ENCODE assay signal across 8 mouse cellular contexts in the genomic region with DNA sequence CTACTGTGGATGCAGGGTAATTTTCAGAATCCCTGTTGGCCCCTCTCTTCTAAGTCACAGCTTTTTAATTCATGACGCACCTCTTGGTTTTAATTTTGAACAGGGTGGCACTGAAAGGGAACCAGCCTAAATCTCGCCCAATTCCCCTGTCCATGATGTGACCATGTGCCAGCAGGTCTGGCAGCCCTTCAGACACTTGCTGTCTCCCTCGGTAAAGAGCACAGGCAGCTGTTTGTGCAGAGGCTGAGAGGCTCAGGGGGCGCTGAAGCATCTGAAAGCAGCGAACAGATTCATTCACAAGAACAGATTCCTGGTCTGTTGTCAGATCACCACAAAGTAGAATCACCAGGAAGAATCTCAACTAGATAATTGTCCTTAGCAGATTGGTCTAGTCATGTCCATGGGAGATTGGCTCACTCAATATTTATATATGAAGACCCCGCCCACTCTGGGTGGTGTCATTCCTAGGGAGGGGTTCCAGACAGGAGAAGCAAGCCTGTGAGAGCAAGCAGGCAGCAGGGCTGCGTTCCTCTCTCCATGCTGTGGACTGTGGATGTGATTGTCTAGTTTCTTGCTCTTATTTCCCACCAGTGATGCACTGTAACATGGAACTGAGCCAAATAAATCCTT.
DNase-seq lines count a peak whose midpoint lies in the region; ATAC-seq and TF ChIP-seq lines count a peak whose summit lies in the region.

No protein-coding gene starts in this region.

- peaks cover 60% of the 10 kb centered on the region for H3K4me1 ChIP-seq in heart, embryonic 10.5 days
- peaks cover 9% of the 10 kb centered on the region for H3K4me1 ChIP-seq in lung, embryonic 14.5 days (ENCODE audit: insufficient read depth)
- H3K4me1 ChIP-seq in hindbrain, embryonic 14.5 days (replicated peaks; ENCODE audit: control insufficient read depth, insufficient read depth, low read length): no peaks in the 10 kb centered on the region

- H3K36me3 ChIP-seq in heart, embryonic 10.5 days: no peaks in the 10 kb centered on the region
- no peaks in the 10 kb centered on the region for H3K36me3 ChIP-seq in lung, embryonic 14.5 days (ENCODE audit: insufficient read depth)
- no peaks in the 10 kb centered on the region for H3K36me3 ChIP-seq in hindbrain, embryonic 14.5 days (replicated peaks; ENCODE audit: control insufficient read depth, insufficient read depth)

- intact Hi-C loops in heart, postnatal 25 days (cut with DNase I): no loop called here

- TF ChIP-seq CTCF in lung, embryonic 14.5 days (IDR thresholded peaks at IDR 0.05; ENCODE audit: low read depth): no peak

- H3K4me2 ChIP-seq in lung, embryonic 14.5 days: 0 out of 2 replicates have a peak overlapping the region, but pooled peaks have one; percentile 1
- H3K4me2 ChIP-seq in hindbrain, embryonic 14.5 days (replicated peaks): no peak overlapping the region

- no peaks in the 10 kb centered on the region for H3K27me3 ChIP-seq in heart, embryonic 10.5 days (ENCODE audit: insufficient read depth, poor library complexity, severe bottlenecking)
- H3K27me3 ChIP-seq in lung, embryonic 14.5 days (ENCODE audit: insufficient read depth, low read length): no peaks in the 10 kb centered on the region
- no peaks in the 10 kb centered on the region for H3K27me3 ChIP-seq in hindbrain, embryonic 14.5 days (ENCODE audit: control insufficient read depth, insufficient read depth, low read length)

- peak overlapping the region; percentile 31 for H3K27ac ChIP-seq in heart, embryonic 10.5 days
- no peak overlapping the region for H3K27ac ChIP-seq in lung, embryonic 14.5 days (ENCODE audit: low read depth)
- no peak overlapping the region for H3K27ac ChIP-seq in hindbrain, embryonic 14.5 days

- no peaks in the 10 kb centered on the region for H3K9me3 ChIP-seq in heart, embryonic 10.5 days
- H3K9me3 ChIP-seq in lung, embryonic 14.5 days (ENCODE audit: low read depth, low read length): no peaks in the 10 kb centered on the region
- H3K9me3 ChIP-seq in hindbrain, embryonic 14.5 days (ENCODE audit: control insufficient read depth, low read length): no peaks in the 10 kb centered on the region

- H3K9ac ChIP-seq in lung, embryonic 14.5 days: no peak overlapping the region
- H3K9ac ChIP-seq in hindbrain, embryonic 14.5 days: no peak overlapping the region

- peak; percentile 50; the same call in 1 of the 2 replicates for ATAC-seq in lung, embryonic 14.5 days (ENCODE audit: insufficient read depth)
- ATAC-seq in hindbrain, embryonic 14.5 days (ENCODE audit: low FRiP score): 0 out of 2 replicates have a peak, but pooled peaks have one; percentile 22
- ATAC-seq in megakaryocyte-erythroid progenitor cell, adult 5-6 weeks (replicated peaks; ENCODE audit: low FRiP score, low TSS enrichment, poor library complexity, severe bottlenecking): no peak

- WGBS in heart, embryonic 10.5 days: 42% methylated on average over 7 of the region's 7 CpGs
- 33% methylated on average over 7 of the region's 7 CpGs for whole genome bisulfite sequencing in lung, embryonic 14.5 days
- WGBS in hindbrain, embryonic 14.5 days: 47% methylated on average over 7 of the region's 7 CpGs

- no peak for DNase-seq in heart, embryonic 10.5 days (ENCODE audit: low spot score)
- DNase-seq in heart, postnatal 25 days (ENCODE audit: low spot score): no peak
- DNase-seq in lung, embryonic 14.5 days: peak; percentile 72
- no peak for DNase-seq in lung, adult 18-20 months
- no peak for DNase-seq in hindbrain, embryonic 14.5 days (ENCODE audit: low spot score)
- peak; percentile 23 for DNase-seq in retina, postnatal 1 day
- no peak for DNase-seq in frontal cortex, adult 2 months (ENCODE audit: extremely low spot score in 1 of 2, low spot score in 1 of 2)

- H3K4me3 ChIP-seq in heart, embryonic 10.5 days: no peak overlapping the region
- H3K4me3 ChIP-seq in lung, embryonic 14.5 days (ENCODE audit: low read depth, low read length): no peak overlapping the region
- no peak overlapping the region for H3K4me3 ChIP-seq in hindbrain, embryonic 14.5 days (replicated peaks; ENCODE audit: low read length)

Comparison
In these comparisons a context has a peak if more than half of its experiments do, and no peak if none do; other contexts are left out.
1. DNase-seq: peak in lung, embryonic 14.5 days (single experiment) and retina, postnatal 1 day (single experiment); none in heart, embryonic 10.5 days (single experiment), heart, postnatal 25 days (single experiment), lung, adult 18-20 months (0 of 2), hindbrain, embryonic 14.5 days (single experiment) and frontal cortex, adult 2 months (0 of 2).